Mouse (Mus musculus): Measurements from ENCODE around the gene Cd300c2. TPM values are rescaled to one million over a fixed set of nuclear protein-coding genes. Genes with fewer than 3 reads are reported as not detected.
"Not testable (repeated sequence)": the region's sequence is repeated elsewhere in the genome, so short reads cannot be mapped to it uniquely, and the experiment has no call there.

The Cd300c2 gene
- 2.5 and 2.6 TPM in 2 replicates for polyA plus RNA-seq (2015; fragmentation: Nextera tagmentation; extraction: Ambion mirVana)

- H3K4me2 ChIP-seq (ENCODE audit: low read depth, low read length) = no peak within 1 kb of the TSS
- no peak within 1 kb of the TSS for H3K9ac ChIP-seq (ENCODE audit: low read length)
- no peak for ATAC-seq (ENCODE audit: low read depth)
- H3K27me3 ChIP-seq (ENCODE audit: control insufficient read depth, insufficient read depth, low read depth, low read length) = no peaks in the 10 kb centered on the region
- H3K9me3 ChIP-seq (ENCODE audit: control insufficient read depth, low read length) = no peaks in the 10 kb centered on the region
- no peak within 1 kb of the TSS for H3K27ac ChIP-seq (ENCODE audit: low read length)
- H3K36me3 ChIP-seq (ENCODE audit: control insufficient read depth, insufficient read depth, low read length) = no peaks in the 10 kb centered on the region
- WGBS = 68% methylated on average over 7 of the region's 7 CpGs
- no peak within 1 kb of the TSS for H3K4me3 ChIP-seq (ENCODE audit: low read length)
- H3K4me1 ChIP-seq (replicated peaks; ENCODE audit: control insufficient read depth, insufficient read depth, low read length) = no peaks in the 10 kb centered on the region
Observed at GRCm38 (mm10) chr11:115001474-115002040, at the start of gene Cd300c2. Gene Cd300c2, minus strand, starts transcription at chr11:115001880.

GRCm38 (mm10) chr11:115049282-115049895 is 47.7 kb upstream of the Cd300c2 start:
- no peak overlapping the region for H3K27ac ChIP-seq (ENCODE audit: low read length)
- 38% methylated on average over 3 of the region's 3 CpGs for WGBS
- ATAC-seq (ENCODE audit: low read depth) = no peak

GRCm38 (mm10) chr11:115048259-115048658 is 46.6 kb upstream of the Cd300c2 start, which contains the start of gene Cd300ld3:
Gene Cd300ld3, minus strand, starts transcription at chr11:115048409.
- no peak within 1 kb of the TSS for H3K4me3 ChIP-seq (ENCODE audit: low read length)
- WGBS = 64% methylated on average over 2 of the region's 2 CpGs
- H3K27ac ChIP-seq (ENCODE audit: low read length) = no peak within 1 kb of the TSS
- no peak within 1 kb of the TSS for H3K4me2 ChIP-seq (ENCODE audit: low read depth, low read length)
- no peak within 1 kb of the TSS for H3K9ac ChIP-seq (ENCODE audit: low read length)
- ATAC-seq (ENCODE audit: low read depth) = no peak
- H3K9me3 ChIP-seq (ENCODE audit: control insufficient read depth, low read length) = no peaks in the 10 kb centered on the region
- no peaks in the 10 kb centered on the region for H3K27me3 ChIP-seq (ENCODE audit: control insufficient read depth, insufficient read depth, low read depth, low read length)
- no peaks in the 10 kb centered on the region for H3K4me1 ChIP-seq (replicated peaks; ENCODE audit: control insufficient read depth, insufficient read depth, low read length)
- no peaks in the 10 kb centered on the region for H3K36me3 ChIP-seq (ENCODE audit: control insufficient read depth, insufficient read depth, low read length)

More at GRCm38 (mm10) chr11:115049282-115049895, 47.7 kb upstream of the Cd300c2 start:
- no peak overlapping the region for H3K9ac ChIP-seq (ENCODE audit: low read length)
- H3K27me3 ChIP-seq (ENCODE audit: control insufficient read depth, insufficient read depth, low read depth, low read length) = no peaks in the 10 kb centered on the region
- no peaks in the 10 kb centered on the region for H3K36me3 ChIP-seq (ENCODE audit: control insufficient read depth, insufficient read depth, low read length)
- no peak overlapping the region for H3K4me3 ChIP-seq (ENCODE audit: low read length)
- no peaks in the 10 kb centered on the region for H3K4me1 ChIP-seq (replicated peaks; ENCODE audit: control insufficient read depth, insufficient read depth, low read length)
- no peaks in the 10 kb centered on the region for H3K9me3 ChIP-seq (ENCODE audit: control insufficient read depth, low read length)
- no peak overlapping the region for H3K4me2 ChIP-seq (ENCODE audit: low read depth, low read length)

- H3K9me3 ChIP-seq (ENCODE audit: control insufficient read depth, low read length); H3K4me2 ChIP-seq (ENCODE audit: low read depth, low read length); H3K4me3 ChIP-seq (ENCODE audit: low read length); ATAC-seq (ENCODE audit: low read depth); H3K36me3 ChIP-seq (ENCODE audit: control insufficient read depth, insufficient read depth, low read length); H3K27me3 ChIP-seq (ENCODE audit: control insufficient read depth, insufficient read depth, low read depth, low read length); H3K9ac ChIP-seq (ENCODE audit: low read length); H3K27ac ChIP-seq (ENCODE audit: low read length); H3K4me1 ChIP-seq (replicated peaks; ENCODE audit: control insufficient read depth, insufficient read depth, low read length): not testable (repeated sequence)
- no CpG with 5 or more reads among the region's 6 CpGs for WGBS
Observed at GRCm38 (mm10) chr11:115037669-115038068, 36.0 kb upstream of the Cd300c2 start, which contains the start of gene Cd300ld5. Gene Cd300ld5, minus strand, starts transcription at chr11:115037769.

GRCm38 (mm10) chr11:115026912-115027311 is 25.2 kb upstream of the Cd300c2 start, which contains the start of gene Cd300ld4:
Gene Cd300ld4, minus strand, starts transcription at chr11:115027012.
- H3K9me3 ChIP-seq (ENCODE audit: control insufficient read depth, low read length); ATAC-seq (ENCODE audit: low read depth); H3K36me3 ChIP-seq (ENCODE audit: control insufficient read depth, insufficient read depth, low read length); H3K27ac ChIP-seq (ENCODE audit: low read length); H3K4me3 ChIP-seq (ENCODE audit: low read length); H3K4me1 ChIP-seq (replicated peaks; ENCODE audit: control insufficient read depth, insufficient read depth, low read length); H3K27me3 ChIP-seq (ENCODE audit: control insufficient read depth, insufficient read depth, low read depth, low read length); H3K9ac ChIP-seq (ENCODE audit: low read length); H3K4me2 ChIP-seq (ENCODE audit: low read depth, low read length): not testable (repeated sequence)
- WGBS = no CpG with 5 or more reads among the region's 6 CpGs

GRCm38 (mm10) chr11:115016093-115016492 is 14.4 kb upstream of the Cd300c2 start, which contains the start of gene Cd300ld2:
Gene Cd300ld2, minus strand, starts transcription at chr11:115016193.
- not testable (repeated sequence) for H3K36me3 ChIP-seq (ENCODE audit: control insufficient read depth, insufficient read depth, low read length)
- WGBS = no CpG with 5 or more reads among the region's 7 CpGs

GRCm38 (mm10) chr11:115004070-115004469 is 2.4 kb upstream of the Cd300c2 start:
- no peak for ATAC-seq (ENCODE audit: low read depth)
- no peaks in the 10 kb centered on the region for H3K27me3 ChIP-seq (ENCODE audit: control insufficient read depth, insufficient read depth, low read depth, low read length)
- no peak overlapping the region for H3K4me2 ChIP-seq (ENCODE audit: low read depth, low read length)
- no peaks in the 10 kb centered on the region for H3K9me3 ChIP-seq (ENCODE audit: control insufficient read depth, low read length)
- no peaks in the 10 kb centered on the region for H3K36me3 ChIP-seq (ENCODE audit: control insufficient read depth, insufficient read depth, low read length)
- 75% methylated on average over 5 of the region's 5 CpGs for WGBS
- H3K4me1 ChIP-seq (replicated peaks; ENCODE audit: control insufficient read depth, insufficient read depth, low read length) = no peaks in the 10 kb centered on the region
- H3K4me3 ChIP-seq (ENCODE audit: low read length) = no peak overlapping the region
- no peak overlapping the region for H3K9ac ChIP-seq (ENCODE audit: low read length)
- H3K27ac ChIP-seq (ENCODE audit: low read length) = no peak overlapping the region

More at GRCm38 (mm10) chr11:115016093-115016492, 14.4 kb upstream of the Cd300c2 start, which contains the start of gene Cd300ld2:
- H3K4me1 ChIP-seq (replicated peaks; ENCODE audit: control insufficient read depth, insufficient read depth, low read length); H3K9me3 ChIP-seq (ENCODE audit: control insufficient read depth, low read length); ATAC-seq (ENCODE audit: low read depth); H3K27me3 ChIP-seq (ENCODE audit: control insufficient read depth, insufficient read depth, low read depth, low read length); H3K9ac ChIP-seq (ENCODE audit: low read length); H3K27ac ChIP-seq (ENCODE audit: low read length); H3K4me2 ChIP-seq (ENCODE audit: low read depth, low read length); H3K4me3 ChIP-seq (ENCODE audit: low read length): not testable (repeated sequence)

GRCm38 (mm10) chr11:114989793-114990192 is 11.9 kb downstream of the Cd300c2 start, which contains the start of gene Cd300ld:
Gene Cd300ld, minus strand, starts transcription at chr11:114989922.
- Histone ChIP-seq H3K4me3 (ENCODE audit: low read length) (no peak within 1 kb of the TSS), H3K4me2 (ENCODE audit: low read depth, low read length) (no peak within 1 kb of the TSS), H3K27me3 (ENCODE audit: control insufficient read depth, insufficient read depth, low read depth, low read length) (no peaks in the 10 kb centered on the region), H3K4me1 (replicated peaks; ENCODE audit: control insufficient read depth, insufficient read depth, low read length) (no peaks in the 10 kb centered on the region), H3K36me3 (ENCODE audit: control insufficient read depth, insufficient read depth, low read length) (no peaks in the 10 kb centered on the region), H3K9me3 (ENCODE audit: control insufficient read depth, low read length) (no peaks in the 10 kb centered on the region), H3K9ac (ENCODE audit: low read length) (no peak within 1 kb of the TSS), H3K27ac (ENCODE audit: low read length) (no peak within 1 kb of the TSS)
- no peak for ATAC-seq (ENCODE audit: low read depth)
- 57% methylated on average over 4 of the region's 4 CpGs for WGBS

GRCm38 (mm10) chr11:114981866-114982265 is 19.8 kb downstream of the Cd300c2 start:
- no peaks in the 10 kb centered on the region for H3K4me1 ChIP-seq (replicated peaks; ENCODE audit: control insufficient read depth, insufficient read depth, low read length)
- H3K9me3 ChIP-seq (ENCODE audit: control insufficient read depth, low read length) = peaks cover 3% of the 10 kb centered on the region; the same call in 1 of the 2 replicates
- no peaks in the 10 kb centered on the region for H3K36me3 ChIP-seq (ENCODE audit: control insufficient read depth, insufficient read depth, low read length)
- no peak overlapping the region for H3K4me2 ChIP-seq (ENCODE audit: low read depth, low read length)
- no peak overlapping the region for H3K9ac ChIP-seq (ENCODE audit: low read length)
- ATAC-seq (ENCODE audit: low read depth) = no peak
- WGBS = 57% methylated on average over 4 of the region's 4 CpGs
- H3K27me3 ChIP-seq (ENCODE audit: control insufficient read depth, insufficient read depth, low read depth, low read length) = no peaks in the 10 kb centered on the region
- no peak overlapping the region for H3K4me3 ChIP-seq (ENCODE audit: low read length)
- no peak overlapping the region for H3K27ac ChIP-seq (ENCODE audit: low read length)
